Mouse (Mus musculus): ENCODE measurements at regions not wholly inside any gene's neighbourhood (a gene's known extent, or its start where the extent isn't known, plus 50 kb on each side); places are given as distances from the start of the nearest gene placed in this dataset.

- no peak for TF ChIP-seq CTCF (IDR thresholded peaks at IDR 0.05; ENCODE audit: low read depth)
- no peak for TF ChIP-seq EP300 (IDR thresholded peaks at IDR 0.05; ENCODE audit: low read depth)
These were observed 100.2 kb downstream of the Duxbl3 start for GRCm38 (mm10) chr14:26357996-26358395.

Data from heart, postnatal 0 days (tissue).